Mouse (Mus musculus) liver, adult 10 weeks (tissue): ENCODE measurements around the gene Eef1akmt1. TPM values are rescaled to one million over a fixed set of nuclear protein-coding genes. Genes with fewer than 3 reads are reported as not detected.

Source experiments
- polyA plus RNA-seq: library from polyadenylated mRNA; stranded (reverse); fragments of 350-450 nt; fragmentation: Illumina TruSeq; extraction: RNeasy Lipid Tissue Mini Kit (QIAGEN cat#74804); gene quantifications from one replicate; pipeline ENCODE4 v1.2.3, GENCODE M21; 2014; ENCODE audit warnings: low read depth, low replicate concordance

Eef1akmt1 gene
- polyA plus RNA-seq = 5.6 TPM

GRCm38 (mm10) chr14:57571155-57572133 is at the start of gene Eef1akmt1:
Gene Eef1akmt1, minus strand, starts transcription at chr14:57571612.

GRCm38 (mm10) chr14:57524671-57525387 is 46.6 kb downstream of the Eef1akmt1 start, which contains the start of gene Il17d:
Gene Il17d, plus strand, starts transcription at chr14:57524777.

Other genes starting within 250 kb of the Eef1akmt1 start
- gene Cryl1, start 173.1 kb downstream of the Eef1akmt1 start, polyA plus RNA-seq = 8.3 TPM
- gene Ift88, start 147.6 kb downstream of the Eef1akmt1 start, polyA plus RNA-seq = 7.9 TPM
- not detected for gene Il17d, start 46.8 kb downstream of the Eef1akmt1 start, polyA plus RNA-seq
- 6.7 TPM for gene Xpo4, start 93.8 kb upstream of the Eef1akmt1 start, polyA plus RNA-seq
- not detected for gene Gm49361, start 174.5 kb upstream of the Eef1akmt1 start, polyA plus RNA-seq
- gene Lats2, start 186.8 kb upstream of the Eef1akmt1 start, polyA plus RNA-seq = 8.9 TPM
- gene Sap18, start 226.6 kb upstream of the Eef1akmt1 start, polyA plus RNA-seq = 167 TPM